Mouse (Mus musculus): ENCODE measurements around the gene Hyal3. TPM values are rescaled to one million over a fixed set of nuclear protein-coding genes. Genes with fewer than 3 reads are reported as not detected.

Gene Hyal3
- polyA plus RNA-seq, 1 experiment: 0.54 TPM

- peak overlapping the region; percentile 12; the same call in 1 of the 2 replicates for H3K27ac ChIP-seq (ENCODE audit: insufficient read depth, low read length)
- DNase-seq (ENCODE audit: low read depth in 1 of 2, low spot score in 2 of 2): peak in 1 of 2 experiments; percentile 78
- no peak overlapping the region for H3K4me3 ChIP-seq (ENCODE audit: extremely low read depth, insufficient read depth, insufficient read length)
- H3K4me1 ChIP-seq (ENCODE audit: control insufficient read depth, insufficient read depth, insufficient read length): peaks cover 17% of the 10 kb centered on the region; the same call in 1 of the 2 replicates
- WGBS: 58% methylated on average over 15 of the region's 15 CpGs
- TF ChIP-seq POLR2A (IDR thresholded peaks at IDR 0.05; ENCODE audit: low read depth, low read length) (no peak), CTCF (IDR thresholded peaks at IDR 0.05; ENCODE audit: extremely low read depth, insufficient read depth, insufficient read length, insufficient replicate concordance) (peak; percentile 76; the same call in 1 of the 2 replicates)
- peaks cover 7% of the 10 kb centered on the region for H3K36me3 ChIP-seq (ENCODE audit: control insufficient read depth, insufficient read depth, low read length)
- no peaks in the 10 kb centered on the region for H3K27me3 ChIP-seq (ENCODE audit: control insufficient read depth, insufficient read depth, low read length)
Observed at GRCm38 (mm10) chr9:107566041-107566709, 14.4 kb upstream of the Hyal3 start.

DNA sequence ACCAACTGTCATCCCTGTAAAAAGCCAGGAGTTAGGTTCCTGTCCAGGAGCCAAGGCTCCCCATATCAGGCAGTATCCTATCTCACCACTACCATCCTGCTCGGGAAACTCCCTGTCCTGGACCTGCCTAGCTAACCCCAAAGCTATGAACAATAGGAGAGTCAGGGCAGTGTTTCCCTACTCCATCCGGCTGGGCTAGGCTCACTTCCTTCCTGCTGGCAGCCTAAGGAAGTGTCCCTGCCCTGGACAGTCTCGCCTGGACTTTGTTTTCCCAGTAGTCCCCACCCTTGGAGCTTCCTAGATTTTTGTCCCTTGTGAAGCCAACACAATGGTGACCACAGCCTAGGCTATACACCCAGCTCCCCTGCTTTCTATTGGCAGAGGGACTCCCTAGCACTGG lies 13.8 kb upstream of the Hyal3 start:
- TF ChIP-seq CTCF (IDR thresholded peaks at IDR 0.05; ENCODE audit: extremely low read depth, insufficient read depth, insufficient read length, insufficient replicate concordance): no peak
- TF ChIP-seq POLR2A (IDR thresholded peaks at IDR 0.05; ENCODE audit: low read depth, low read length): no peak
- Histone ChIP-seq H3K4me3 (ENCODE audit: extremely low read depth, insufficient read depth, insufficient read length) (no peak overlapping the region), H3K27ac (ENCODE audit: insufficient read depth, low read length) (peak overlapping the region; percentile 24; the same call in 1 of the 2 replicates), H3K36me3 (ENCODE audit: control insufficient read depth, insufficient read depth, low read length) (peaks cover 2% of the 10 kb centered on the region), H3K27me3 (ENCODE audit: control insufficient read depth, insufficient read depth, low read length) (no peaks in the 10 kb centered on the region), H3K4me1 (ENCODE audit: control insufficient read depth, insufficient read depth, insufficient read length) (peaks cover 17% of the 10 kb centered on the region; the same call in 1 of the 2 replicates)
- no peak for DNase-seq (ENCODE audit: low read depth in 1 of 2, low spot score in 2 of 2)
- 68% methylated on average over 3 of the region's 3 CpGs for WGBS

DNA sequence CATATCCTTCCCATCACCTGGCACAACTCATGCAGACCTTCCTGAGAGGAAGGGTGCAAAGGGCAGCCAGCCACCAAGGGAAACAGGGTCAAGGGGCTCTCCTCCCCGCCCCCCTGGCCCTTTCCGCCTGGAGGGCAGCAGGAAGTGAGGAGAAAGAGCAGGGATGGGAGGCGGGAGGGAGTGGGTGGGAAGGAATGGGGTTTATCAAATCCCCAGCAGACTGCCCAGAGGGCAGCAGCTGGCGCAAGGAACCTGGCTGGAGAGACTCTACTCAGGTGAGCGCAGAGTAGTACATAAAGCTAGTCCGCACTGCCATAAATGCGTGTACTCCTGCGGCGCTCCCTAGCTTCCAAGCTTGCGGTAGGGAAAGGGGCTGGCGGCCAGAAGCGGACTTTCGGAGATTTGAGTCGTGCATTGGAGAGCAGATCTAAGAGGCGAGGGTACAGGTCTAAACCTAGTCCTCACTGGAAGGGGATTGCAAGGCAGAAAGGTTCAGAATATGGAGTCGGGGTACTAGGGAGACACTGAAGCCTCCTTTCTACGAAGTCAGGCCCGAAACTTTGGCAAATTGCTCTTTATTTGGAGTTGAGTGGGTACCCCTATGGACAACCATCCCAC lies 12.8 kb upstream of the Hyal3 start, which contains the start of gene Hyal2:
Gene Hyal2 (plus strand): TSS at position 244 of the 618 bp plus-strand sequence.
- H3K36me3 ChIP-seq (ENCODE audit: control insufficient read depth, insufficient read depth, low read length): no peaks in the 10 kb centered on the region; the same call in 1 of the 2 replicates
- no peak for DNase-seq (ENCODE audit: low read depth in 1 of 2, low spot score in 2 of 2)
- peak within 1 kb of the TSS; percentile 88 for H3K4me3 ChIP-seq (ENCODE audit: extremely low read depth, insufficient read depth, insufficient read length)
- H3K4me1 ChIP-seq (ENCODE audit: control insufficient read depth, insufficient read depth, insufficient read length): peaks cover 17% of the 10 kb centered on the region; the same call in 1 of the 2 replicates
- peak within 1 kb of the TSS; percentile 62 for H3K27ac ChIP-seq (ENCODE audit: insufficient read depth, low read length)
- TF ChIP-seq POLR2A (IDR thresholded peaks at IDR 0.05; ENCODE audit: low read depth, low read length) (no peak), CTCF (IDR thresholded peaks at IDR 0.05; ENCODE audit: extremely low read depth, insufficient read depth, insufficient read length, insufficient replicate concordance) (no peak)
- no peaks in the 10 kb centered on the region for H3K27me3 ChIP-seq (ENCODE audit: control insufficient read depth, insufficient read depth, low read length)
- 74% methylated on average over 18 of the region's 18 CpGs for WGBS

DNA sequence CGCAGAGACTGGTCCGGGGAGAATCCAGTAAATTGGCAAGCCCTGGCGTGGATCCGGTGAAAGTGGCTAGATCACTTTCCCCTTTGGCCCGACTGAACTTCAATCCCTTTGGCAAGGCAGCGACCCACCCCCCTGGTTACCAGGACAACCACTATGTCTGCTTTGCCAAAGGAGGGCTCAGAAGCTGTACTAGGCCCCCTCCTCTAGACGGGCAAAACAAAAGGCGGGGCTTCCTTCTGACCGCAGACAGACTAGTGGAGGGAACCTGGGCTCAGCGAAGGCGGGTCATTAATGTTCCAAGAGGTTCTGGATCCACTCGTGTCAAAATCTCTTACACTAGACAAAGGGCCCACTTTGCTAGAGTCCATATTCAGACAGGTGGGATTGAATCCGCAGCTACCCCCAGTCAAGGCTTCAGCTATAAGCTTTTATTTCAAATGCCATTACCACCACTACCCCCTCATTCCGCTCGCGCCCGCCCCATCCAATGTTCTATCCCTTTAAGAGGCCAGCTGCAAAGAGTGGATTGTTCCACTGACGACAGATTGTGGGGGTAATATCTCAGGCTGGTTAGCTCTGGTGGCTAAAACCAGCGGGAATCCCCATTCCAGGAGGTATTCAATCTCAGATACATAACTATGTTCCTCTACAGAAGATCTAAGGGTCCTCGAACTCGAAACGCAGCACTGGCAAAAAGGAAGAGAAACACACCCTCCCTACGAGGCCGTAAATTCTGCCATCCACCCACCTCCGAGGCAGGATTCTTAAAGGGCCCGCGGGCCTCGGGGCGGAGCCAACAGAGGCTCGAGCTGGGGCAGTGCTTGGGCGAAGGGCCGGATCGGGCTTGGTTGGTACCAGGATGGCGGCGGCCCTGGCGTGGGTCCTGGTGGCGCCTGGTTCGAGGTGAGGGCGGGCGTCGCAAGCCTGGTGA lies 12.0 kb upstream of the Hyal3 start:
- no peak; the same call in 1 of the 2 replicates for TF ChIP-seq POLR2A (IDR thresholded peaks at IDR 0.05; ENCODE audit: low read depth, low read length)
- no peak for TF ChIP-seq CTCF (IDR thresholded peaks at IDR 0.05; ENCODE audit: extremely low read depth, insufficient read depth, insufficient read length, insufficient replicate concordance)
- DNase-seq (ENCODE audit: low read depth in 1 of 2, low spot score in 2 of 2): peak; percentile 79 to 80
- WGBS: 2% methylated on average over 41 of the region's 41 CpGs
- Histone ChIP-seq H3K36me3 (ENCODE audit: control insufficient read depth, insufficient read depth, low read length) (no peaks in the 10 kb centered on the region; the same call in 1 of the 2 replicates), H3K27me3 (ENCODE audit: control insufficient read depth, insufficient read depth, low read length) (no peaks in the 10 kb centered on the region), H3K27ac (ENCODE audit: insufficient read depth, low read length) (peak overlapping the region; percentile 62), H3K4me1 (ENCODE audit: control insufficient read depth, insufficient read depth, insufficient read length) (peaks cover 15% of the 10 kb centered on the region; the same call in 1 of the 2 replicates), H3K4me3 (ENCODE audit: extremely low read depth, insufficient read depth, insufficient read length) (peak overlapping the region; percentile 88)

DNA sequence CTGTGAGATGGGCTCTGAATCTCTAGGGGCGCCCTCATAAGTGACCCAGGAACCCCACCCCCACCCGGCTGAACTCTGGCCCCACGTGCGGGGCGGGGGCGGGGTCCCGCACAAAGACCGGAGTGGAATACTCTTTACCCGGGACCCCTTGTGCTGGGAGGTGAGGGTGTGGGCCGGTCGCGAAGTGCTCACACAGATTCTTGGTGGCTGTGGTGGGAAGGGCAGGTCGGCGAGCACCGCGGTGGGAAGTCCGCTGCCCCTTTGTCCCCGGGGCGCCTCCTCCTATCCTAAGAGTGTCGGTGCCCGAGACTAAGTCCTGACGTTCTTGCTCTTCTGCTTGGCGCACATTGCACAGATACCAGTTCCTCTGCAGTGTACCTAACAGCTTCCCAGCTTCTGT lies 11.3 kb upstream of the Hyal3 start:
- Histone ChIP-seq H3K4me3 (ENCODE audit: extremely low read depth, insufficient read depth, insufficient read length) (peak overlapping the region; percentile 88), H3K4me1 (ENCODE audit: control insufficient read depth, insufficient read depth, insufficient read length) (peaks cover 9% of the 10 kb centered on the region; the same call in 1 of the 2 replicates), H3K27ac (ENCODE audit: insufficient read depth, low read length) (peak overlapping the region; percentile 43; the same call in 1 of the 2 replicates), H3K27me3 (ENCODE audit: control insufficient read depth, insufficient read depth, low read length) (no peaks in the 10 kb centered on the region), H3K36me3 (ENCODE audit: control insufficient read depth, insufficient read depth, low read length) (no peaks in the 10 kb centered on the region; the same call in 1 of the 2 replicates)
- DNase-seq (ENCODE audit: low read depth in 1 of 2, low spot score in 2 of 2): no peak
- TF ChIP-seq CTCF (IDR thresholded peaks at IDR 0.05; ENCODE audit: extremely low read depth, insufficient read depth, insufficient read length, insufficient replicate concordance) (no peak), POLR2A (IDR thresholded peaks at IDR 0.05; ENCODE audit: low read depth, low read length) (no peak)
- 0% methylated on average over 23 of the region's 23 CpGs for WGBS

GRCm38 (mm10) chr9:107570016-107570415 lies 10.6 kb upstream of the Hyal3 start:
- Histone ChIP-seq H3K27ac (ENCODE audit: insufficient read depth, low read length) (no peak overlapping the region), H3K4me1 (ENCODE audit: control insufficient read depth, insufficient read depth, insufficient read length) (peaks cover 9% of the 10 kb centered on the region; the same call in 1 of the 2 replicates)
- WGBS: 79% methylated on average over 13 of the region's 13 CpGs

More at GRCm38 (mm10) chr9:107570016-107570415, 10.6 kb upstream of the Hyal3 start:
- Histone ChIP-seq H3K36me3 (ENCODE audit: control insufficient read depth, insufficient read depth, low read length) (no peaks in the 10 kb centered on the region; the same call in 1 of the 2 replicates), H3K4me3 (ENCODE audit: extremely low read depth, insufficient read depth, insufficient read length) (no peak overlapping the region; the same call in 1 of the 2 replicates), H3K27me3 (ENCODE audit: control insufficient read depth, insufficient read depth, low read length) (no peaks in the 10 kb centered on the region)
- TF ChIP-seq POLR2A (IDR thresholded peaks at IDR 0.05; ENCODE audit: low read depth, low read length) (no peak), CTCF (IDR thresholded peaks at IDR 0.05; ENCODE audit: extremely low read depth, insufficient read depth, insufficient read length, insufficient replicate concordance) (no peak)
- no peak for DNase-seq (ENCODE audit: low read depth in 1 of 2, low spot score in 2 of 2)

Measured in spleen, adult 2 months (tissue).